Mouse (Mus musculus): Measurements from ENCODE around the gene She. TPM values are rescaled to one million over a fixed set of nuclear protein-coding genes. Genes with fewer than 3 reads are reported as not detected.

The She gene
- polyA plus RNA-seq, 1 experiment from 2014 or later: 1.2 TPM

GRCm38 (mm10) chr3:89876469-89876868, 45.3 kb downstream of the She start:
- H3K27me3 ChIP-seq: no peaks in the 10 kb centered on the region
- H3K9me3 ChIP-seq (replicated peaks): peaks cover 7% of the 10 kb centered on the region; the same call in 1 of the 2 replicates
- H3K9ac ChIP-seq: no peak overlapping the region
- WGBS: 73% methylated on average over 4 of the region's 4 CpGs
- no peak overlapping the region for H3K27ac ChIP-seq
- H3K4me1 ChIP-seq: peaks cover 4% of the 10 kb centered on the region; the same call in 1 of the 2 replicates
- no peaks in the 10 kb centered on the region for H3K36me3 ChIP-seq (ENCODE audit: poor library complexity, severe bottlenecking)
- no peak overlapping the region for H3K4me3 ChIP-seq
- H3K4me2 ChIP-seq: no peak overlapping the region
- no peak for ATAC-seq

- H3K27ac ChIP-seq: no peak overlapping the region
- no peak for ATAC-seq
- H3K4me2 ChIP-seq: no peak overlapping the region
- peaks cover 3% of the 10 kb centered on the region; the same call in 1 of the 2 replicates for H3K4me1 ChIP-seq
- no peaks in the 10 kb centered on the region for H3K36me3 ChIP-seq (ENCODE audit: poor library complexity, severe bottlenecking)
- no peak overlapping the region for H3K9ac ChIP-seq
- H3K9me3 ChIP-seq (replicated peaks): peaks cover 7% of the 10 kb centered on the region; the same call in 1 of the 2 replicates
- WGBS: 84% methylated on average over 8 of the region's 8 CpGs
- H3K4me3 ChIP-seq: no peak overlapping the region
- no peaks in the 10 kb centered on the region for H3K27me3 ChIP-seq
These were observed 46.0 kb downstream of the She start for GRCm38 (mm10) chr3:89877129-89877528.

- H3K4me3 ChIP-seq: no peak overlapping the region
- H3K4me2 ChIP-seq: no peak overlapping the region
- no peaks in the 10 kb centered on the region for H3K27me3 ChIP-seq
- no peak overlapping the region for H3K9ac ChIP-seq
- no peaks in the 10 kb centered on the region for H3K4me1 ChIP-seq
- WGBS: 1% methylated on average over 3 of the region's 3 CpGs
- no peaks in the 10 kb centered on the region for H3K9me3 ChIP-seq (replicated peaks)
- ATAC-seq: no peak
- no peak overlapping the region for H3K27ac ChIP-seq
- no peaks in the 10 kb centered on the region for H3K36me3 ChIP-seq (ENCODE audit: poor library complexity, severe bottlenecking)
These were observed 47.3 kb downstream of the She start for GRCm38 (mm10) chr3:89878456-89878855.

- Histone ChIP-seq H3K27me3 (no peaks in the 10 kb centered on the region), H3K27ac (no peak overlapping the region), H3K4me2 (no peak overlapping the region), H3K4me1 (no peaks in the 10 kb centered on the region), H3K9me3 (replicated peaks) (no peaks in the 10 kb centered on the region), H3K4me3 (no peak overlapping the region), H3K9ac (no peak overlapping the region), H3K36me3 (ENCODE audit: poor library complexity, severe bottlenecking) (no peaks in the 10 kb centered on the region)
- 73% methylated on average over 3 of the region's 3 CpGs for whole genome bisulfite sequencing
- ATAC-seq: no peak
These were observed 48.2 kb downstream of the She start for GRCm38 (mm10) chr3:89879326-89879725.

GRCm38 (mm10) chr3:89880036-89880851, 49.1 kb downstream of the She start:
- H3K4me3 ChIP-seq: no peak overlapping the region
- H3K4me2 ChIP-seq: no peak overlapping the region
- no peaks in the 10 kb centered on the region for H3K4me1 ChIP-seq
- H3K27ac ChIP-seq: no peak overlapping the region
- H3K9me3 ChIP-seq (replicated peaks): no peaks in the 10 kb centered on the region
- WGBS: 84% methylated on average over 5 of the region's 5 CpGs
- H3K36me3 ChIP-seq (ENCODE audit: poor library complexity, severe bottlenecking): no peaks in the 10 kb centered on the region
- H3K27me3 ChIP-seq: no peaks in the 10 kb centered on the region
- no peak for ATAC-seq
- H3K9ac ChIP-seq: no peak overlapping the region

- Histone ChIP-seq H3K4me3 (no peak overlapping the region), H3K27ac (no peak overlapping the region), H3K36me3 (ENCODE audit: poor library complexity, severe bottlenecking) (no peaks in the 10 kb centered on the region), H3K9me3 (replicated peaks) (no peaks in the 10 kb centered on the region), H3K4me2 (no peak overlapping the region), H3K4me1 (no peaks in the 10 kb centered on the region), H3K27me3 (no peaks in the 10 kb centered on the region), H3K9ac (no peak overlapping the region)
- ATAC-seq: no peak
- 73% methylated on average over 8 of the region's 8 CpGs for WGBS
These were observed 51.5 kb downstream of the She start for GRCm38 (mm10) chr3:89882556-89883181.

- Histone ChIP-seq H3K4me3 (no peak overlapping the region), H3K4me2 (no peak overlapping the region), H3K9me3 (replicated peaks) (no peaks in the 10 kb centered on the region), H3K9ac (no peak overlapping the region), H3K27ac (no peak overlapping the region), H3K4me1 (no peaks in the 10 kb centered on the region), H3K36me3 (ENCODE audit: poor library complexity, severe bottlenecking) (no peaks in the 10 kb centered on the region), H3K27me3 (no peaks in the 10 kb centered on the region)
- 88% methylated on average over 4 of the region's 4 CpGs for WGBS
- no peak for ATAC-seq
These were observed 52.4 kb downstream of the She start for GRCm38 (mm10) chr3:89883582-89884041.

GRCm38 (mm10) chr3:89885766-89886165, 54.6 kb downstream of the She start:
- ATAC-seq: no peak
- H3K4me3 ChIP-seq: no peak overlapping the region
- H3K27ac ChIP-seq: no peak overlapping the region
- no peaks in the 10 kb centered on the region for H3K36me3 ChIP-seq (ENCODE audit: poor library complexity, severe bottlenecking)
- H3K9me3 ChIP-seq (replicated peaks): no peaks in the 10 kb centered on the region
- no peak overlapping the region for H3K9ac ChIP-seq
- no peaks in the 10 kb centered on the region for H3K27me3 ChIP-seq
- no peak overlapping the region for H3K4me2 ChIP-seq
- no peaks in the 10 kb centered on the region for H3K4me1 ChIP-seq
- WGBS: 93% methylated on average over 11 of the region's 11 CpGs

GRCm38 (mm10) chr3:89887582-89888230, 56.5 kb downstream of the She start:
- no peak overlapping the region for H3K4me2 ChIP-seq
- H3K4me1 ChIP-seq: no peaks in the 10 kb centered on the region
- no peaks in the 10 kb centered on the region for H3K9me3 ChIP-seq (replicated peaks)
- no peaks in the 10 kb centered on the region for H3K36me3 ChIP-seq (ENCODE audit: poor library complexity, severe bottlenecking)
- no peak overlapping the region for H3K9ac ChIP-seq
- no peak overlapping the region for H3K4me3 ChIP-seq
- no peak for ATAC-seq
- H3K27ac ChIP-seq: no peak overlapping the region
- no peaks in the 10 kb centered on the region for H3K27me3 ChIP-seq
- WGBS: 94% methylated on average over 7 of the region's 7 CpGs

GRCm38 (mm10) chr3:89889841-89890430, 58.8 kb downstream of the She start:
- 85% methylated on average over 8 of the region's 8 CpGs for WGBS
- no peak for ATAC-seq

GRCm38 (mm10) chr3:89891696-89892095, 60.5 kb downstream of the She start:
- Histone ChIP-seq H3K4me3 (no peak overlapping the region), H3K27ac (no peak overlapping the region), H3K9me3 (replicated peaks) (no peaks in the 10 kb centered on the region), H3K36me3 (ENCODE audit: poor library complexity, severe bottlenecking) (no peaks in the 10 kb centered on the region), H3K9ac (no peak overlapping the region), H3K4me1 (no peaks in the 10 kb centered on the region), H3K4me2 (no peak overlapping the region), H3K27me3 (no peaks in the 10 kb centered on the region)
- ATAC-seq: no peak

More at GRCm38 (mm10) chr3:89889841-89890430, 58.8 kb downstream of the She start:
- Histone ChIP-seq H3K4me3 (no peak overlapping the region), H3K4me2 (no peak overlapping the region), H3K36me3 (ENCODE audit: poor library complexity, severe bottlenecking) (no peaks in the 10 kb centered on the region), H3K9me3 (replicated peaks) (no peaks in the 10 kb centered on the region), H3K27ac (no peak overlapping the region), H3K9ac (no peak overlapping the region), H3K27me3 (no peaks in the 10 kb centered on the region), H3K4me1 (no peaks in the 10 kb centered on the region)

All from forebrain, embryonic 13.5 days (tissue).